Mouse (Mus musculus) lung, embryonic 14.5 days (tissue): ENCODE data around the gene Xrcc1. TPM values are rescaled to one million over a fixed set of nuclear protein-coding genes. Genes with fewer than 3 reads are reported as not detected.
A peak's percentile ranks its signal among the peaks of the same experiment; 100 is the strongest.

Experiments
- ATAC-seq: fragments of 200-750 bp; cut with Nextera tagmentation; 2 replicates; pipeline ENCODE4 v1.8.0; 2017; ENCODE audit warnings: mild to moderate bottlenecking, moderate TSS enrichment, moderate library complexity; ENCODE audit not compliant: insufficient read depth
- DNase-seq: peaks from one replicate; pipeline ENCODE4 v3.0.0-alpha.2; 2015
- H3K27ac ChIP-seq: fragments of 300-500 bp; sonication (generic); 2 replicates; pipeline ENCODE4 v1.5.1; 2014; ENCODE audit warnings: low read depth, mild to moderate bottlenecking, moderate library complexity
- H3K27me3 ChIP-seq: fragments of 300-500 bp; sonication (generic); 2 replicates; pipeline ENCODE4 v1.6.1; 2014; ENCODE audit warnings: low read length, control low read depth; ENCODE audit not compliant: insufficient read depth
- H3K36me3 ChIP-seq: fragments of 300-500 bp; sonication (generic); 2 replicates; pipeline ENCODE4 v1.6.1; 2014; ENCODE audit warnings: control low read depth; ENCODE audit not compliant: insufficient read depth
- H3K4me1 ChIP-seq: fragments of 300-500 bp; sonication (generic); 2 replicates; pipeline ENCODE4 v1.6.1; 2014; ENCODE audit warnings: antibody characterized with exemption, control low read depth; ENCODE audit not compliant: insufficient read depth
- H3K4me2 ChIP-seq: fragments of 300-500 bp; sonication (generic); 2 replicates; pipeline ENCODE4 v1.6.1; 2014; ENCODE audit warnings: mild to moderate bottlenecking
- H3K4me3 ChIP-seq: fragments of 300-500 bp; sonication (generic); 2 replicates; pipeline ENCODE4 v1.5.1; 2014; ENCODE audit warnings: low read depth, low read length
- H3K9ac ChIP-seq: fragments of 300-500 bp; sonication (generic); 2 replicates; pipeline ENCODE4 v1.6.1; 2014
- H3K9me3 ChIP-seq: fragments of 300-500 bp; sonication (generic); 2 replicates; pipeline ENCODE4 v1.6.1; 2016; ENCODE audit warnings: low read depth, low read length, control low read depth
- CTCF ChIP-seq: IDR thresholded peaks from 2 replicates; pipeline ENCODE4 v1.5.1; 2016; ENCODE audit warnings: antibody characterized with exemption, low read depth
- WGBS: fragments of 180-500 bp; shearing (Covaris S2); extraction: QIAGEN DNeasy Blood & Tissue Kit; methylation state at CpG from one replicate; pipeline ENCODE4 v1.1.7; 2014; 5-methylcytosine and 5-hydroxymethylcytosine counted together
- polyA plus RNA-seq: library from polyadenylated mRNA; unstranded; fragments of >200 nt; fragmentation: Nextera tagmentation; extraction: Ambion mirVana; gene quantifications from 2 replicates; pipeline ENCODE4 v1.2.1, GENCODE M21; 2014

Gene Xrcc1
- polyA plus RNA-seq, 1 experiment from 2014 or later = 121 TPM

DNA sequence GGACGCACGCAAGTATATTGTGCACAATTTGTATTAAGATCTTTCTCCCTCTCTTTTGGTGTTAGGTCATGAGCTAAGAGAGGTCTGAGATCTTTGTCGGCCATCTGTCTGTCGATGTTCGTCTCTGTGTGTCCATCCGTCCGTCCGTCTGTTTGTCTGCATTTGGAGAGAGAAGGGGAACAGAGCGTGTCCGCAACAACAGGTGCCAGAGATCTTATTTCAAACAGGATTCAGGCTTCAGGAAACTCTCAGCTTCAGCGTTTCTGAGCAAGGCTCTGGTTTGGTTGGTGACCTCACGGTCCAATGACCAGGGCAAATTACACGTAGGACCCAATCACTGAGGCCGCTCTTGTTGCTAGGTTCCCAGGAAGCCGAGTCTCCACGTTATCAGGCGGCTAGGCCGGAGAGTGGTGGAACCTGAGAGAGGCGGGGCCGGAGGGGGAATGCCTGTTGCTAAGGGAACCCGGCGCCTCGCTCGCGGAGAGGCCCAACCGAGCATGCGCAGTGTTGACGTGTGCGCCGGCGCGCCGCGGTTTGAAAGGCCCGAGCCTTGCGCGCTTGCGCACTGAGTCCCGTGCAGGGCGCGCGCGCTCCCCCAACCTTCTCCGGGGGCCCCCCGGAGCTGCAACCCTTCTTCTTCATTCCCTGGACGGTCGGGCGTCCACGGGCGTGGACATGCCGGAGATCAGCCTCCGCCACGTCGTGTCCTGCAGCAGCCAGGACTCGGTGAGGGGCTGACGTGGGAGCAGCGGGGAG lies 723 bp downstream of the Xrcc1 start:
- TF ChIP-seq CTCF = no peak
- ATAC-seq = peak; percentile 99
- no peaks in the 10 kb centered on the region for H3K9me3 ChIP-seq
- peak; percentile 100 for DNase-seq
- H3K27me3 ChIP-seq = no peaks in the 10 kb centered on the region
- peaks cover 4% of the 10 kb centered on the region; the same call in 1 of the 2 replicates for H3K4me1 ChIP-seq
- peak overlapping the region; percentile 67 for H3K27ac ChIP-seq
- peak overlapping the region; percentile 81 for H3K4me2 ChIP-seq
- H3K9ac ChIP-seq = peak overlapping the region; percentile 71
- WGBS = under 1% methylated on average over 57 of the region's 57 CpGs
- peaks cover 32% of the 10 kb centered on the region for H3K36me3 ChIP-seq
- H3K4me3 ChIP-seq = peak overlapping the region; percentile 66

DNA sequence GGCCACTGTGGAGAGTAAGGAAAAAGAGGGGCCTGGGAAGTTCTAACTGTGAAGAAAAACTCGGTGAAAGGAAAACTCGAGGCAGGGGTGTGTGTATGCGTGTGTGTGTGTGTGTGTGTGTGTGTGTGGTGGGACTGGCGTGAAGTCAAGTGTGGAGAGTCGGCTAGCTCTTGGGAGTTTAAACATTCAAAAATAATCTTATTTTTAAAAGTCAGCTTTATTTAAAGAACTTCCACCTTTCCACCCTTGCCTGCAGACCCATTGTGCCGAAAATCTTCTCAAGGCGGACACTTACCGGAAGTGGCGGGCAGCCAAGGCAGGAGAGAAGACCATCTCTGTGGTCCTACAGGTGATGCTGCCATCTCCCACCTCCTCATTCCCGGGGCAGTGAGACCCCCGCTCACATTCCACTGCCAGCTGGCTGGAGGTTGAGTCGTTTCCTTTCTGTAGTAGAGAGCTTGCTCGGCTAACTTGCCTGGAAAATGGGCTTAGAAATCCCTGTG lies 1.5 kb downstream of the Xrcc1 start:
- H3K27me3 ChIP-seq = no peaks in the 10 kb centered on the region
- 22% methylated on average over 13 of the region's 13 CpGs for WGBS
- no peak for DNase-seq
- peak; percentile 7; the same call in 1 of the 2 replicates for ATAC-seq
- no peaks in the 10 kb centered on the region for H3K9me3 ChIP-seq
- peak overlapping the region; percentile 81 for H3K4me2 ChIP-seq
- no peak for TF ChIP-seq CTCF
- H3K36me3 ChIP-seq = peaks cover 40% of the 10 kb centered on the region
- H3K27ac ChIP-seq = peak overlapping the region; percentile 37; the same call in 1 of the 2 replicates
- H3K4me3 ChIP-seq = peak overlapping the region; percentile 66
- H3K4me1 ChIP-seq = peaks cover 4% of the 10 kb centered on the region; the same call in 1 of the 2 replicates
- peak overlapping the region; percentile 71 for H3K9ac ChIP-seq

DNA sequence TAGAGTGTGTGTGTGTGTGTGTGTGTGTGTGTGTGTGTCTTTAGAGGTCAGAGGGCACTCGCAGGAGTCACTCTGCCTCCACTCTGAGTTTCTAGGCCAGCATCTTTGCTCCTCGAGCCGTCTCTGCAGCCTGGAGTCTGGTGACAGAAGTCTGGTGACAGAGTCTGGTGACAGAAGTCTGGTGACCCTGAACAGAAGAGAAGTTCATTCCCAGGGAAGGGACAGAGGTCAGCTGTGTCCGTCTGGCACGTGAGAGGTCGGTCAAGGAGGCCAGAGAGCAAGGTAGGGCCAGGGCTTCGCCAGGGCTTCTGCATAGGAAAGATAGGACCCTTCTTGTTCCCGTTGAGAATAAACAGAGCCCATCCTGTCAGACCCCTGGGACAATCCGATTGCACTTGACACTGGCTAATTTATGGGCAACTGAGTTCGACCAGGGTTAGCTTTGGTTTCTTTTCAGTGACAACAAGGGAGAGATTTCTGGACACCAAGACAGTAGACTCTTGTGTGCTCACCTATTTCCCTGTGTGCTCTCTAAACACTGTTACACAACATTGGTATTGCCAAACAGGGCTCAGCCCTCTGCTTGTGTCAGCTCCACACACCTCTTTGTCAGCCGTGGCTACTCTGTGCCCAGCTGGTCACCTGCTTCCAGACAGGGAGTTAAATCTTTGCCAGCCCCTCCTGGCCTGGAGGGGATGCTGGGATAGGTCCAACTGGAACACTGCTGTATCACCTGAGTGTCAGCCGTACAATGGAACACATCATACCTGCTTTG lies 6.1 kb downstream of the Xrcc1 start:
- H3K4me1 ChIP-seq = peaks cover 4% of the 10 kb centered on the region; the same call in 1 of the 2 replicates
- H3K4me3 ChIP-seq = no peak overlapping the region
- H3K4me2 ChIP-seq = no peak overlapping the region
- no peak overlapping the region for H3K9ac ChIP-seq
- TF ChIP-seq CTCF = no peak
- WGBS = 85% methylated on average over 12 of the region's 12 CpGs
- no peak overlapping the region for H3K27ac ChIP-seq
- H3K9me3 ChIP-seq = no peaks in the 10 kb centered on the region
- DNase-seq (no peak), ATAC-seq (no peak)
- H3K36me3 ChIP-seq = peaks cover 67% of the 10 kb centered on the region
- H3K27me3 ChIP-seq = no peaks in the 10 kb centered on the region

DNA sequence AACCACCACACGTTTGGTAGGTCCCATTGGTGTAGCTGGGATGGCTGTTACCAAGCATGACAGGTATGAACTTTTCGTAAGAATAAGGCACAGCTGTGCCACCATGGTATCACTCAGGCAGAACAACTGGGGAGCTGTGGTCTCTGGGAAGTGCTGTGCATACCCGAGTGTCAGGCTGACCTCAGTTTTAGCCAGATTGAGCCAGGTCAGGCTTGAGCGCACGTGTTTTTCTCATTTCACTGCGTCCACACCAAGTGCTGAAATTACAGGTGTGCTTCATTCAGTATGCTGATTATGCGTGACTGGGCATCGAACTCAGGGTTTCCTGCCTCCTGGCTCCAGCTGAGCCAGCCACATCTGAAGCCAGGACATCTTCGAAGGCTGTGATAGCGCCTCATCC lies 9.7 kb downstream of the Xrcc1 start:
- ATAC-seq (no peak), DNase-seq (no peak)
- 90% methylated on average over 10 of the region's 10 CpGs for WGBS
- H3K36me3 ChIP-seq = peaks cover 58% of the 10 kb centered on the region
- H3K4me1 ChIP-seq = no peaks in the 10 kb centered on the region
- H3K9ac ChIP-seq = no peak overlapping the region
- H3K4me3 ChIP-seq = no peak overlapping the region
- TF ChIP-seq CTCF = no peak
- H3K4me2 ChIP-seq = no peak overlapping the region
- no peaks in the 10 kb centered on the region for H3K27me3 ChIP-seq
- H3K9me3 ChIP-seq = no peaks in the 10 kb centered on the region
- H3K27ac ChIP-seq = no peak overlapping the region

DNA sequence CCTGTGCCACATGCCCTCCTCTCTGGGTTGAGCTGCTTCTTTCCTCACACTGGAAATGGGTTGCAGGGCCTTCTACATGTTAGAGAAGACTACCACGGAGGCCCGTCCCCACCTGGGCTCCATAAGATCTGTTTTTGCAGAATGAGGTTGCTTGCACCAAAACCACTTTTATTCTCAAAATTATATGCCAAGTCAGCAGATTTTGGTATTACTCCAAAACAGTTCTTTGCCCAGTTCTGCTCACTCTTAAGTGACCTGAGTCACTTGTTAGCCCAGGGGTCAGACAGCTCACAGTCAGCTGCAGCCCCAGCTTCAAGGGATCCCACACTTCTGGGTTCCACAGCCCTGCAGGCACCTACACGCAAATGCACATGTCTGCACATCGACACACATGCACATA lies 15.4 kb downstream of the Xrcc1 start:
- H3K4me3 ChIP-seq = no peak overlapping the region
- no peak overlapping the region for H3K9ac ChIP-seq
- H3K36me3 ChIP-seq = peaks cover 63% of the 10 kb centered on the region
- no peaks in the 10 kb centered on the region for H3K9me3 ChIP-seq
- no peaks in the 10 kb centered on the region for H3K4me1 ChIP-seq
- no peak for ATAC-seq
- H3K4me2 ChIP-seq = no peak overlapping the region
- 86% methylated on average over 4 of the region's 4 CpGs for WGBS
- no peaks in the 10 kb centered on the region for H3K27me3 ChIP-seq
- no peak for DNase-seq
- H3K27ac ChIP-seq = no peak overlapping the region
- no peak for TF ChIP-seq CTCF

DNA sequence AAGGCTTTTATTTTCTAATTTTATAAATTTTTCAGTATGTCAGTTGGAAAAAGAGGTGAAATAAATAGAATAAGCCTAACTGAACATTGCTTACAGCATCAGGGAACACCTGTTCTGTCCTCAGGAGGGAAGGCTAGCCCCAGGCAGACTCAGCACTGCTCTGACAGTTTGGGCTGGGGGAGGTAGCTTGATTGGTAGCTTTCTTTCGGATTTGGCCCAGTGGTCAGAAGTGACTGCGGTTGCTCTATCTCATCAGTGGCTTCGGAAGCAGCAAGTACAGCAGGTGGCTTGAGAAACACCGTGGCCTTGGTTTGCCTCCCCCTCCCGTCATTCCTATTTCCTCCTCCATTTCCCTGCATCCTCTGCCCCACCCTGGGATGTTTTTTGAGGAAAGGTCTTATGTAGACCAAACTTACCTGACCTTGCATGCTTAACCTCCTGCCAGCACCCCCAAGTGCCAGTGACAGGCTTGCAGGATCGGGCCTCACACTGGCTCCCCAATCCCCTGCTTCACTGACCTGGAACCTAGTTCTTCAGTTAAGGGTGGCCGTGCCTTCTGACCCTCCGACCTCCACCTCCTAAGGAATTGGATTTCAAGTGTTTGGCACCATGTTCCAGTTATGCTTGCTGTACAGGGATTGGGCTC lies 17.2 kb downstream of the Xrcc1 start:
- Histone ChIP-seq H3K4me3 (no peak overlapping the region), H3K27ac (no peak overlapping the region), H3K9ac (no peak overlapping the region), H3K9me3 (no peaks in the 10 kb centered on the region), H3K36me3 (peaks cover 77% of the 10 kb centered on the region), H3K4me2 (no peak overlapping the region), H3K27me3 (no peaks in the 10 kb centered on the region), H3K4me1 (no peaks in the 10 kb centered on the region)
- ATAC-seq (no peak), DNase-seq (no peak)
- no peak for TF ChIP-seq CTCF
- WGBS = 81% methylated on average over 8 of the region's 8 CpGs
